Mouse (Mus musculus) lung, adult 10 weeks (tissue): ENCODE results near the gene Smad6. TPM values are rescaled to one million over a fixed set of nuclear protein-coding genes. Genes with fewer than 3 reads are reported as not detected.

Source experiments
- polyA plus RNA-seq: library from polyadenylated mRNA; stranded (reverse); fragments of 350-450 nt; fragmentation: Illumina TruSeq; extraction: RNeasy Lipid Tissue Mini Kit (QIAGEN cat#74804); gene quantifications from one replicate; pipeline ENCODE4 v1.2.3, GENCODE M21; 2014; ENCODE audit warnings: low read depth, low replicate concordance; ENCODE audit not compliant: insufficient read depth

The Smad6 gene
- 53.1 TPM for polyA plus RNA-seq

GRCm38 (mm10) chr9:64021853-64022561, at the start of gene Smad6:
TSS of gene Smad6 (minus strand) at chr9:64022059.

Other genes with a start within 250 kb of the Smad6 start
- 0.32 TPM for gene Lctl, start 95.1 kb upstream of the Smad6 start, polyA plus RNA-seq
- 0.46 TPM for gene Zwilch, start 151.0 kb upstream of the Smad6 start, polyA plus RNA-seq
- gene Rpl4, start 151.3 kb upstream of the Smad6 start, polyA plus RNA-seq, result 757 TPM
- gene Snapc5, start 157.2 kb upstream of the Smad6 start, polyA plus RNA-seq, result 42.6 TPM
- 0.21 TPM for gene Uchl4, start 213.1 kb upstream of the Smad6 start, polyA plus RNA-seq
- gene Map2k1, start 231.6 kb upstream of the Smad6 start, polyA plus RNA-seq, result 42.0 TPM